Mouse (Mus musculus): Measurements from ENCODE around the gene Rnf4.

DNA sequence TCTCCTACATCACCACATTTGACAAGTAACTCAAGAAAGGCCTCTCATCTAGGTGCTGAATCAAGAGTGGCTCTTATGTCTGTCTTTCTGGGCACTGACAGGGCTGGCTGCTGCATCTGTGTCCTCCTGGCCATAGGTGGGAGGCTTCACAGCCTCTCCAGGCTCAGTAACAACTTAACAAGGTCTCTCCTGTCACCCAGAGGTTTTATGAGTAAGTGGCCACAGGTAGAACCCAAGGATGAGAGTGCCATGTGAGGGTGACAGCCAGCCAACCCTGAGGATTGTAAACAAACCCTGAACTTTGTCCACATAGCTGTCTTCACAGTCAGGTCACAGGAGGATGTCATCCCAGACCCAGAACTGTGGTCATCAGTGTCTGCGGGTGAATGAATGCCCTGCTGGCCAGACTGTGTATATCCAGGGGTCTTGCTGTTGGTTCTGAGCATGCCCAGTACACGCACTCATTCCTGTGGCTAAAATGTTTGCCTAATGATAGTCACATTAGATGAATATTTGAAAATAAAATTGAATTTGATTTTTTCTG lies 16.5 kb upstream of the Rnf4 start:
- TF ChIP-seq CTCF (IDR thresholded peaks at IDR 0.05; ENCODE audit: borderline replicate concordance, insufficient read depth, low read length) (no peak), POLR2A (IDR thresholded peaks at IDR 0.05; ENCODE audit: low read depth, low read length) (no peak)
